Mouse (Mus musculus): ENCODE measurements around the gene Irf5. TPM values are rescaled to one million over a fixed set of nuclear protein-coding genes. Genes with fewer than 3 reads are reported as not detected.

Gene Irf5
- total RNA-seq, 2 experiments from 2014 or later: 133 to 243 TPM

Other genes starting within 250 kb of the Irf5 start
- not detected in 2 replicates for gene Fam71f2, start 247.0 kb upstream of the Irf5 start, total RNA-seq (2015)
- not detected in 2 replicates for gene Fam71f2, start 247.0 kb upstream of the Irf5 start, total RNA-seq (2017)
- not detected in 2 replicates for gene Fam71f1, start 207.5 kb upstream of the Irf5 start, total RNA-seq (2015)
- gene Fam71f1, start 207.5 kb upstream of the Irf5 start, total RNA-seq (2017): not detected in 2 replicates
- gene Calu, start 178.6 kb upstream of the Irf5 start, total RNA-seq (2015): 53.9 and 57.4 TPM in 2 replicates
- 123 and 142 TPM in 2 replicates for gene Calu, start 178.6 kb upstream of the Irf5 start, total RNA-seq (2017)
- gene Opn1sw, start 138.2 kb upstream of the Irf5 start, total RNA-seq (2015): not detected in 2 replicates
- not detected in 2 replicates for gene Opn1sw, start 138.2 kb upstream of the Irf5 start, total RNA-seq (2017)
- 0.11 TPM in 1 of 2 replicates, not detected in the other for gene Ccdc136, start 130.3 kb upstream of the Irf5 start, total RNA-seq (2015)
- 1.5 TPM in 1 of 2 replicates, not detected in the other for gene Ccdc136, start 130.3 kb upstream of the Irf5 start, total RNA-seq (2017)
- not detected in 2 replicates for gene Flnc, start 93.4 kb upstream of the Irf5 start, total RNA-seq (2015)
- gene Flnc, start 93.4 kb upstream of the Irf5 start, total RNA-seq (2017): not detected in 2 replicates
- gene Atp6v1f, start 58.9 kb upstream of the Irf5 start, total RNA-seq (2015): 238 and 251 TPM in 2 replicates
- 225 and 238 TPM in 2 replicates for gene Atp6v1f, start 58.9 kb upstream of the Irf5 start, total RNA-seq (2017)
- gene Atp6v1fnb, start 55.2 kb upstream of the Irf5 start, total RNA-seq (2015): 0.67 TPM in 1 of 2 replicates, not detected in the other
- gene Atp6v1fnb, start 55.2 kb upstream of the Irf5 start, total RNA-seq (2017): 0.29 TPM in 1 of 2 replicates, not detected in the other
- gene Kcp, start 18.7 kb upstream of the Irf5 start, total RNA-seq (2015): not detected in 2 replicates
- gene Kcp, start 18.7 kb upstream of the Irf5 start, total RNA-seq (2017): not detected in 2 replicates
- 54.6 and 56.1 TPM in 2 replicates for gene Tnpo3, start 83.3 kb downstream of the Irf5 start, total RNA-seq (2015)
- gene Tnpo3, start 83.3 kb downstream of the Irf5 start, total RNA-seq (2017): 49.7 and 50.3 TPM in 2 replicates
- gene Tspan33, start 167.6 kb downstream of the Irf5 start, total RNA-seq (2015): 1.5 and 3.7 TPM in 2 replicates
- gene Tspan33, start 167.6 kb downstream of the Irf5 start, total RNA-seq (2017): 2.7 and 5.0 TPM in 2 replicates
- 2.6 and 4.3 TPM in 2 replicates for gene Smo, start 208.9 kb downstream of the Irf5 start, total RNA-seq (2015)
- 2.3 and 2.5 TPM in 2 replicates for gene Smo, start 208.9 kb downstream of the Irf5 start, total RNA-seq (2017)
- gene Ahcyl2, start 241.4 kb downstream of the Irf5 start, total RNA-seq (2015): 34.2 and 46.4 TPM in 2 replicates
- 80.8 and 82.7 TPM in 2 replicates for gene Ahcyl2, start 241.4 kb downstream of the Irf5 start, total RNA-seq (2017)